Mouse (Mus musculus): ENCODE data around the gene Fxyd7.

Gene Fxyd7

GRCm38 (mm10) chr7:31050921-31051320 lies 346 bp downstream of the Fxyd7 start:
- in situ Hi-C loops (cut with MboI, MseI): no loop called here

DNA sequence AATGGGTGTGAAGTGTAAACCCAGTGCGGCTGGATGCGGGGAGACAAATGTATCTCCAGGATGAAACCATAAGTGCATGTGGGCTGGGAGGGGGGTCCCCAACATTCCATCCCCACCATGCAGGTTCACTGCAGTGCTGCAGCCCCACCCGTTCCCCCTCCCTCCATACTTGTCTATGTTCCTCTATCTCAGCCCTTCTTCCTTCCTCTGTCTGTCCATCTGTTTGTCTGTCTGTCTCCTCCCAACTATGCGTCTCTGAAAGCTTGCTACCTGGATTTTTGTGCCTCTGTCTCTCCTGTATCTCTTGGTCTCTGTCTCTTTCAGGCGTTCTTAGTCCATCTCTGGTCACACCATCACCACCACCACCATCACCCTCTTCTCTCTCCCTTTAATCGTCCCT lies 780 bp downstream of the Fxyd7 start:
- in situ Hi-C loops (cut with MboI, MseI): no loop called here

DNA sequence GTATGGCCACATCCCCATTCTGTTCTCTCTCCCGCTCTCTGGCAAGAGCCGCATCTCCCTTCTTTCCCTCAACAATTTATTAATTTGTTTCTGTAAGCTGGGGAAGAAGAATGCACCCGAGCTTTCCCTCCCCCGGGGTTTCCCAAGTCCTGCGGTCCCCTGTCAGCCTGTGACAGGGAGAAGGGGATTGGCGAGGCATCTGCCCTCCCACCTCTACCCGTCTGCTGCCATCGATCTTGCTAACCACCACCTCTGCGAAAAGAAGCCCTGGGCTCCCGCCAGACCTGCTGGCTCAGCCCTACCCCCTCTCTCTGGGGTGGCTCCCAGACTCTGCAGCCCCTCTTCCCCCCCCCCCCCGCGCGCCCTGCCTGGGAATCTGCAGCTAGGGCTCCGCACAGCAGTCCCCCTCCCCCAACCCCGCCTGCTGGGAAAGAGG lies 1.4 kb downstream of the Fxyd7 start:
- in situ Hi-C loops (cut with MboI, MseI): loop anchor here (5.0 to 10.0 kb wide), 2 partner anchors 127 to 1535 kb away; partner anchors contain the start of gene Sipa1l3

DNA sequence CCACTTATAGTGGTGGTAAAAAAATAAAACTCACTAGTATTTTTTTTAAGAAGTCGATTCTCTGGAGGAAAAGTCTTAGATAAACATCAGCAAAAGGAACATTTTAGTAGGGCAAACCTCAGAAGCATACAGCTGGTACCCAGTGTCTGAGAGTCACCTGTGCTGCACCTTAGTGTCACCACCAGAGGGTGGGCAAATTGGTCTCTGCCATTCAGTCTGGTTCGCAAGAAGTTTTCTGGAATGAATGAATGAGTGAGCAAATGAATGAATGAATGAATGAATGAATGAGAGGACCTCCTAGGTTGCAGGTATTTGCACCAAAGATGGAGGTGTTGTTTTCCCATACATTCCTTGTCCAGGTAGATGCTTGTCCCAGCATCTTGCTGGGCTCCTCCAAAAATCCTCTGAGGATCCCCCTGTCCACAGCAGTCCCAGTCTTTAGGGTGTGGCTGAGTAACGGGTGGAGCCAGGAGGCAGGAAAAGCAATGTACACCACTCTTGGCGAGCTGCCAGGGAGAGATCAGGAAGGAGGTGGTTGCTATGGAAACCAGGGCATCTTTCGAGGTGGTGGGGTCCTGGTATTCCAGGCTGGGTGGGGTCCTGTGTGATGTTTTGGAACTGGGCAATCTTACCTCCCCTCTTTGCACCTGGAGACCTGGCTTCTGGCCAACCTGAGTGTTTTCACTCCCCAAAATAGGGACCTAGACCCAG lies 2.0 kb downstream of the Fxyd7 start:
- in situ Hi-C loops (cut with MboI, MseI): loop anchor here (5.0 to 10.0 kb wide), 2 partner anchors 128 to 1534 kb away; partner anchors contain the start of gene Sipa1l3

DNA sequence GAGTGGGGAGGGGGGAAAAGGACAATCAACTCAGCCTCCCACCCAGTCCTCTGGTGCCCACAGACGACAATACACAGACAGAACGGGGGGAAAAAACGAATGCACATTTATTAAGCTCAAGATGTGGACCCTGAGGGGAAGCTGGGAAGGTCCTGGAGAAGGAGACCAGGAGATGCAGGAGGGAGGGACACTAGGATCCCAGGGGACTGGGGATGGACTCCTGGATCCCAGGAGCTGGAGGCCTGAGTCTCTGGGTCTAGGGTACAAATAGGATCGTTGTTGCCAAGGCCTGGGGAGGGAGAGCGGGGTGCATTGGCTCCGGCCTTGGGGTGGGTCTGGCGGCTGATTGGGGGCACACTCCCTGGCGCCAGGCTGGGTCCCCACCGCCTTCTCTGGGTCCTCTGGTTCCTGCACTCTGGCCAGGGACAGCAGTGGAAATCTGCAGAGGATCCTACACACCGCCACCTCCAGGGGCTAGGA lies 8.8 kb downstream of the Fxyd7 start, which contains the start of gene Fxyd5:
TSS of gene Fxyd5 (minus strand) at position 51 of the 480 bp plus-strand sequence.
- in situ Hi-C loops (cut with MboI, MseI): loop anchor here (10.0 kb wide), 1 partner anchor 1528 kb away; the partner anchor contains the start of gene Sipa1l3

- in situ Hi-C loops (cut with MboI, MseI): loop anchor here (10.0 kb wide), 1 partner anchor 1527 kb away; the partner anchor contains the start of gene Sipa1l3
These were observed 9.5 kb downstream of the Fxyd7 start for GRCm38 (mm10) chr7:31041662-31042315.

GRCm38 (mm10) chr7:31041023-31041407 lies 10.3 kb downstream of the Fxyd7 start:
- in situ Hi-C loops (cut with MboI, MseI): loop anchor here (10.0 kb wide), 1 partner anchor 1526 kb away; the partner anchor contains the start of gene Sipa1l3

DNA sequence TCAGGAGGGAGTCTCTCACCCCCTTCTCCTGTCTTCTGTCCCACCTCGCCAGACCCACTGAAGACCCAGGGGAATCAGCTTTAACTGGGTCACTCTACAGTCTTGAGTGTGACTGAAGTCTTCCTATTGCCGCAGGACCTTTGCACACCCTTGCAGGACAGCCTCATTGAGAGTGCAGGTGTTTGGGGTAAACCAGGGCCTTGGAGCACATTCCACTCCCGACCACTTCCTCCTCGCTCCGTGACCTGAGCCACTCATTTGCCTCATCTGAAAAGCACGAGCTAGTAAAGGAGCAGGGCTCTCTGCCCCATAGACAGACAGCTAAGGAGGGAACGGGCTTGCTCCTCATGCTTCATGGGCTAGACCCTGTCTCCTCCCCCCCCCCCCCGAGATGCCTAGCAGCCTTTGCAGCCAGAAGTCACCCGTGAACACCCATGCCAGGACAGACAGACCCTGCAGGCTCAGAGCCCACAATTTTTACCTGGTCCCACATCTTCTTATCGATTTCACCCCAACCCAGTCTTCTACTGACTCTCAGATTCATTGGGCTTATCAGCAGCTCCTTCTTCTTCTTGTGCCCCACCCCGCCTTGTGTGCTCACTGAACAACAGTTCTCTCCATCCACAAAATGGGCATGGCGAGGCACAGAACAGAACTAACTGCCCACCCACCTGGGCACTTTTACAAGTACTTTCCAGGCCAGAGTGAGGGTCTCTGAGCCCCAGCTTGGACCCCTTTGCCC lies 10.8 kb downstream of the Fxyd7 start:
- in situ Hi-C loops (cut with MboI, MseI): loop anchor here (10.0 kb wide), 1 partner anchor 1526 kb away; the partner anchor contains the start of gene Sipa1l3

GRCm38 (mm10) chr7:31039011-31039410 lies 12.3 kb downstream of the Fxyd7 start:
- in situ Hi-C loops (cut with MboI, MseI): no loop called here

- in situ Hi-C loops (cut with MboI, MseI): no loop called here
These were observed 13.6 kb downstream of the Fxyd7 start for GRCm38 (mm10) chr7:31037675-31038074.

DNA sequence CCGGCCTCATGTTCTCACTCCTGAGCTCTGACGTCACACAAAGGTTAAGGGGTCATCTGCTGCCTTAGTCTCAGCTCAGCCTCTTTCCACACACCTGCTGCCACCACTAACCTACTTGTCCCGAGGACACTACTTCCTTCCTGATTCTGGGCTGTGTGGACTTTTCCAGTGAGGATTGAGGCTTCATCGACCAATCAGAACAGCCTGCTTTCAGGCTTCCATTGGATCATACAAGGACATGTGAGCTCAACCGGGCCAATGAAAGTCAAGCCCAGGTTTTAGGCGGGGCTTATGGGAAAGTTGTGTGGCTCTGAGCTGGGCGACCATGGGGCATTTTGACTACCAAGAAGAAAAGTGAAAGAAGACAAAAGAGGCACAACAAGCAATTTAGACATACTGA lies 14.3 kb downstream of the Fxyd7 start:
- in situ Hi-C loops (cut with MboI, MseI): no loop called here

DNA sequence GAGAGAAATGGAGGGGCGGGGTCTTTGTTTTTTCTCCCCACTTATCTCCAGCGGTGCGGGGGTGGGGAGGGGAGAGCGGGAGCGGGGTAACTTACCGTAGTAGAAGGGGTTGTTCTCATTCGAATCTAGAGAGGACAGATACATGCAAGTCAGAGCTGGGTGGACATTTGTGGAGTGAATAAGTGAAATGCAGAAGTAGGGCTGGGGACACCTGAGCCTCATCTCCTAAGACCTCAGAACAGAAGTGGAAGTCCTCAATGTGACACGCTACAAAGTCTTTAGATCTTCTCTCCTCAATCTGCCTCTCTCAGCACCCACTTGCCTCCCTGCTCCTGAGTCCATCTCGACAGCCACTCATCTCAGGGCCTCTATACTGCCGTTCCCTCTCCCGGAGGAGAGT lies 16.0 kb downstream of the Fxyd7 start:
- in situ Hi-C loops (cut with MboI, MseI): no loop called here

GRCm38 (mm10) chr7:31034789-31035188 lies 16.5 kb downstream of the Fxyd7 start:
- in situ Hi-C loops (cut with MboI, MseI): no loop called here

GRCm38 (mm10) chr7:31033409-31034165 lies 17.7 kb downstream of the Fxyd7 start:
- in situ Hi-C loops (cut with MboI, MseI): no loop called here

DNA sequence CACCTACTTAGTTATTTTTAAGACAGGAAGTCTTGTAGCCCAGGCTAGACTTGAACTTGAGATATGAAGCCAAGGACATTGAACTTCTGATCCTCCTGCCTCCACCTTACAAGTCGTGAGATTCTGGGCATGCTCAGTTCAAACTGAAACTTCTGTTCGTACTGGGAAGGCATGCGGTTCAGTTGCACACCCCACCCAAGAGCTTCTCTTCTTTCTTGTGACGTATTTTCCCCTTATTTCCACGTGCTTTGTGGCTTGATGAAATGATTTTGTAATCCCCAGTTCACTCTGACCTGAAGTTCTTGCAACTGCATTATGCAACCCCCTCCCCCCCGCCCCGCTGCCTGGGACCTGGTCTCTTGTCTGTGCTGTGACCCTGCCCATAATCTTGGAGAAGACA lies 19.5 kb downstream of the Fxyd7 start:
- in situ Hi-C loops (cut with MboI, MseI): no loop called here

DNA sequence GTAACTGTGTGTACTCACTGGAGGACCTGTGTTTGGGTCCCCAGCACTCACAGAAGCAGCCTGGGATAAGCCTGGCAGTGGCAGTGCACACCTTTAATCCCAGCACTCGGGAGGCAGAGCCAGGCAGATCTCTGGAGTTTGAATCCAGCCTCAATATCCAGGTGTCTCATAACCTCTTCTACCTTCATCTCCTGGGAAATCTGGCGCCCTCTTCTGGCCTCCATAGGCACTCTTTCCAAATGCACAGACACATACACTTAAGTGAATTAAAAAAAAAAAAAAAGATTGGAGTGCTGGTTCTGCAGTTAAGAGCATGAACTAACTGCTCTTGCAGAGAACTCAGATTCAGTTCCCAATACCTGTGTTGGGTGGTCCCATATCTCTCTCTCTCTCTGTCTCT lies 20.6 kb downstream of the Fxyd7 start:
- in situ Hi-C loops (cut with MboI, MseI): no loop called here

- in situ Hi-C loops (cut with MboI, MseI): loop anchor here (5.0 kb wide), 1 partner anchor 41 kb away; no protein-coding TSS in a partner anchor
These were observed 22.7 kb downstream of the Fxyd7 start for GRCm38 (mm10) chr7:31028609-31029008.

- in situ Hi-C loops (cut with MboI, MseI): no loop called here
These were observed 34.0 kb downstream of the Fxyd7 start for GRCm38 (mm10) chr7:31017104-31017901.

DNA sequence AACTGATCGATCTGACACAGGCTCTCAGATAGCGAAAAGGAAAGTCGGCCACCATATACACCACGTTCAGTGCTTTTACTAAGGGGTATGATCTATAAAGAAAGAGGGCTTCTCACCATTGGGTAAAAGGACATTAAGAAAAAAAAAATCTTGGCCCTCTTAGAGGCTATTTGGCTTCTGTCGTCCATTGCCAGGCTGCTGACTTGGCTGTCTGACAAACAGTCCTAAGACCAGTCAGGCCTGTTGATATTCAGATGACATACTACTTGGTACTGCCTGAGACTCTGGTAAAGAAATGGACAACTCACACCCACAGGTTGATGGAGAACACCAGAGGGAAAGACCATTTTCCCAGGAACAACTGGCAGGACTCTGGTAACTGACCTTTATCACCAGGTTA lies 38.3 kb downstream of the Fxyd7 start:
- in situ Hi-C loops (cut with MboI, MseI): no loop called here

DNA sequence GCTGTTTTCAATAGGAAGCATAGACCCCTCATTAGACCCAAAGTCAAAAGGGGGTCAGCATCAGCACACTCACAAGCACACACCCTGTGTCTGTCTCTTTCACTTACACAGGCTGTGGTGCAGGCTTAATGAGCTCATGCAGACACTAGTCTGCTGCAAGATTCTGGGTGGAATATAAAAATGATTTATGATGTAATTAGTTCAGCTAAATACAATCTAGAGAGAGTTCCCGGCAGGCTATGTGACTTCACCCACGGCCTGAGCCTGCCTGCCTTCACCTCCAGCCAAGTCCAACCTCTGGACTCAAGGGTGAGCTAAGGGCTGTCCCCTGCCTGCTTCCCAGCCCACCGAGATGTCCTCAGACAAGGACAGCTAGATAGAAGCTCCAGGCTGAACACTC lies 42.4 kb downstream of the Fxyd7 start:
- in situ Hi-C loops (cut with MboI, MseI): no loop called here
